In genomic region chr16:96085597-96085996, GRCm38 (mm10) we compare ENCODE assay signal across 17 mouse cellular contexts.
DNase-seq lines count a peak whose midpoint lies in the region; ATAC-seq lines count a peak whose summit lies in the region.
"Had no signal": no experiment of that assay in that cellular context is flagged by ENCODE, and none has a peak within 500 bp of the region (broad histone marks: within the 10 kb centered on the region; RNA-seq: fewer than 3 reads in every experiment).

No protein-coding gene starts in this region.

- peak; percentile 89 for DNase-seq in A20 (ENCODE audit: low read depth, low spot score)
- peak; percentile 74 to 79 for DNase-seq in B cell, adult 2 months
- DNase-seq in spleen, adult 18-20 months = peak; percentile 61 to 71
- DNase-seq in thymus, adult 18-20 months = peak; percentile 68 to 79
- no peak for DNase-seq in liver
- no peak for DNase-seq in cerebellum, adult 11 months
- no peak for DNase-seq in kidney, postnatal 4 days
- DNase-seq: adrenal gland, postnatal 10 days; cerebellum, adult 18-20 months; forebrain, postnatal 0 days; gastrocnemius, adult 2 months; heart, adult 18-20 months; retina, postnatal 1 day had no signal

- ATAC-seq in frontal cortex, adult (ENCODE audit: low TSS enrichment) = no peak
- ATAC-seq: forebrain, postnatal 0 days; intestine, postnatal 0 days; liver, embryonic 12.5 days; midbrain, embryonic 15.5 days had no signal

Comparison
In these comparisons a context has a peak if more than half of its experiments do, and no peak if none do; other contexts are left out.
1. DNase-seq: peak in A20 (single experiment), B cell, adult 2 months (2 of 2), spleen, adult 18-20 months (2 of 2) and thymus, adult 18-20 months (2 of 2); none in liver (single experiment), cerebellum, adult 11 months (single experiment) and kidney, postnatal 4 days (0 of 2).